Mouse (Mus musculus) myocyte (in vitro differentiated cells): ENCODE measurements around the gene Rexo1. TPM values are rescaled to one million over a fixed set of nuclear protein-coding genes. Genes with fewer than 3 reads are reported as not detected.
"Not testable (repeated sequence)": the region's sequence is repeated elsewhere in the genome, so short reads cannot be mapped to it uniquely, and the experiment has no call there.

Source experiments
- H3K27me3 ChIP-seq: one replicate; pipeline ENCODE4 v1.6.1; 2011; ENCODE audit not compliant: control insufficient read depth, insufficient read depth, insufficient read length
- H3K36me3 ChIP-seq: one replicate; pipeline ENCODE4 v1.6.1; 2011; ENCODE audit not compliant: control insufficient read depth, insufficient read depth
- H3K4me2 ChIP-seq: one replicate; pipeline ENCODE4 v1.6.1; 2011; ENCODE audit warnings: low read depth, control low read depth
- H3K4me3 ChIP-seq: one replicate; pipeline ENCODE4 v1.5.1; 2011; ENCODE audit warnings: mild to moderate bottlenecking, control low read depth, moderate library complexity
- H3K79me2 ChIP-seq: one replicate; pipeline ENCODE4 v1.6.1; 2011; ENCODE audit not compliant: control insufficient read depth, insufficient read depth
- H3ac ChIP-seq: one replicate; pipeline ENCODE4 v1.6.1; 2011; ENCODE audit not compliant: control insufficient read depth, insufficient read length
- CEBPB ChIP-seq: IDR thresholded peaks from 2 replicates; pipeline ENCODE4 v1.6.1; 2011; ENCODE audit warnings: mild to moderate bottlenecking, moderate library complexity; ENCODE audit not compliant: poor library complexity, insufficient read depth, severe bottlenecking
- E2F4 ChIP-seq: IDR thresholded peaks from one replicate; pipeline ENCODE4 v1.6.1; 2011; ENCODE audit warnings: mild to moderate bottlenecking, control low read depth, moderate library complexity; ENCODE audit not compliant: insufficient read depth
- MAX ChIP-seq: IDR thresholded peaks from one replicate; pipeline ENCODE4 v1.6.1; 2011; ENCODE audit warnings: low read depth, mild to moderate bottlenecking, control low read depth
- MYOD1 ChIP-seq, 3 experiments: IDR thresholded peaks; one replicate each; pipeline ENCODE4 v1.6.1; 2011; ENCODE audit warnings: control low read depth in 2 of 3, low read depth in 2 of 3, mild to moderate bottlenecking in 2 of 3, moderate library complexity in 1 of 3; ENCODE audit not compliant: insufficient read length in 2 of 3, control insufficient read depth in 1 of 3
- MYOG ChIP-seq, 3 experiments: IDR thresholded peaks; one replicate each; pipeline ENCODE4 v1.6.1; 2011; ENCODE audit warnings: control low read depth in 2 of 3, low read depth in 2 of 3, mild to moderate bottlenecking in 2 of 3; ENCODE audit not compliant: insufficient read length in 2 of 3, control insufficient read depth in 1 of 3, insufficient read depth in 1 of 3
- POLR2A ChIP-seq: IDR thresholded peaks from one replicate; pipeline ENCODE4 v1.6.1; 2011; ENCODE audit warnings: low read depth, mild to moderate bottlenecking, control low read depth, moderate library complexity; ENCODE audit not compliant: insufficient read length
- POLR2AphosphoS2 ChIP-seq: IDR thresholded peaks from one replicate; pipeline ENCODE4 v1.6.1; 2011; ENCODE audit warnings: low read depth, control low read depth; ENCODE audit not compliant: insufficient read length
- REST ChIP-seq: IDR thresholded peaks from one replicate; pipeline ENCODE4 v1.6.1; 2011; ENCODE audit warnings: mild to moderate bottlenecking, control low read depth, moderate library complexity; ENCODE audit not compliant: insufficient read depth, insufficient read length
- SRF ChIP-seq: IDR thresholded peaks from one replicate; pipeline ENCODE4 v1.6.1; 2011; ENCODE audit warnings: low read depth; ENCODE audit not compliant: control insufficient read depth, insufficient read length
- TCF12 ChIP-seq: IDR thresholded peaks from one replicate; pipeline ENCODE4 v1.6.1; 2011; ENCODE audit warnings: mild to moderate bottlenecking, control low read depth; ENCODE audit not compliant: poor library complexity, insufficient read depth, severe bottlenecking
- TCF3 ChIP-seq: IDR thresholded peaks from one replicate; pipeline ENCODE4 v1.6.1; 2011; ENCODE audit warnings: low read depth, control low read depth; ENCODE audit not compliant: insufficient read length
- USF1 ChIP-seq: IDR thresholded peaks from one replicate; pipeline ENCODE4 v1.6.1; 2011; ENCODE audit warnings: low read depth, mild to moderate bottlenecking, control low read depth, moderate library complexity
- polyA plus RNA-seq: library from polyadenylated mRNA; unstranded; fragments of >200 nt; fragmentation: generic; extraction: Trizol; gene quantifications from one replicate; pipeline ENCODE4 v1.2.1, GENCODE M21; 2012; ENCODE audit warnings: missing spikeins

Gene Rexo1
- polyA plus RNA-seq, 1 experiment: 18.8 TPM

DNA sequence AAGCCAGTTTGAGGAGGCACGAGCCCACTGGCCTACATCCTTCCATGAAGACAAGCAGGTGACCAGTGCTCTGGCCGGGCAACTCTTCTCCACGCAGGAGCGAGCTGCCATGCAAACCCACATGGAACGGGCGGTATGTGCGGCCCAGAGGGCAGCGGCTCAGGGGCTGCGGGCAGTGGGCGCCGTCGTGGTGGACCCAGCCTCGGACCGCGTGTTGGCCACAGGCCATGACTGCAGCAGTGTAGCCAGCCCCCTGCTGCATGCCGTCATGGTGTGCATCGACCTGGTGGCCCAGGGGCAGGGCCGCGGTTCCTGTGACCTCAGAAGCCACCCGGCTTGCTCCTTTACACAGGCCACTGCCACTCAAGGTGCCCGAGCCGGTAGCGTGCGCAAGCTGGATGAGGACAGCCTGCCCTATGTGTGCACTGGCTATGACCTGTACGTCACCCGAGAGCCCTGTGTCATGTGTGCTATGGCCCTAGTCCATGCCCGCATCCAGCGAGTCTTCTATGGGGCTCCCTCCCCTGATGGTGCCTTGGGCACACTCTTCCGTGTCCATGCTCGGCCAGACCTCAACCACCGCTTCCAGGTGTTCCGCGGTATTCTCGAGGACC is 45.5 kb upstream of the Rexo1 start:
- no peak overlapping the region for H3K4me2 ChIP-seq
- TF ChIP-seq SRF (no peak), TCF3 (no peak), TCF12 (no peak), MYOD1 (IDR thresholded peaks at IDR 0.05; ENCODE audit: control insufficient read depth in 1 of 3, insufficient read length in 2 of 3, low read depth in 2 of 3) (no peak), REST (no peak), POLR2A (no peak), MAX (no peak), E2F4 (no peak), USF1 (no peak), MYOG (IDR thresholded peaks at IDR 0.05; ENCODE audit: control insufficient read depth in 1 of 3, insufficient read depth in 1 of 3, insufficient read length in 2 of 3, low read depth in 2 of 3) (no peak), CEBPB (no peak), POLR2AphosphoS2 (no peak)
- H3K36me3 ChIP-seq: peaks cover 9% of the 10 kb centered on the region
- peaks cover 37% of the 10 kb centered on the region for H3K79me2 ChIP-seq
- no peaks in the 10 kb centered on the region for H3K27me3 ChIP-seq
- no peak overlapping the region for H3ac ChIP-seq
- no peak overlapping the region for H3K4me3 ChIP-seq

DNA sequence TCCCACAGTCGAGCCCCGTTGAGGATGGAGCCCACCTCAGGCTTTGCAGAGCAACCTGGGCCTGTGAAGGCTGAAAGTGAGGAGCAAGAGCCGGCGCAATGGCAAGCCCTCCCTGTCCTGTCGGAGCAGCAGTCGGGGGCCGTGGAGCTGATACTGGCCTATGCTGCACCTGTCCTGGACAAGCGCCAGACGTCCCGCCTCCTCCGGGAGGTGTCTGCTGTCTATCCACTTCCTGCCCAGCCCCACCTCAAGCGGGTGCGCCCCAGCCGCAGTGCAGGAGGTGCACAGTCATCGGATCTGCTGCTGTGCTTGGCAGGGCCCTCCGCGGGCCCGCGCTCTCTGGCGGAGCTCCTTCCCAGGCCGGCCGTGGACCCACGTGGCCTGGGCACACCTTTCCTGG is 44.9 kb upstream of the Rexo1 start:
- Histone ChIP-seq H3K4me3 (no peak overlapping the region), H3K36me3 (peaks cover 9% of the 10 kb centered on the region), H3K79me2 (peaks cover 37% of the 10 kb centered on the region), H3K27me3 (no peaks in the 10 kb centered on the region), H3K4me2 (no peak overlapping the region), H3ac (no peak overlapping the region)
- TF ChIP-seq USF1 (no peak), MAX (no peak), POLR2AphosphoS2 (no peak), MYOD1 (IDR thresholded peaks at IDR 0.05; ENCODE audit: control insufficient read depth in 1 of 3, insufficient read length in 2 of 3, low read depth in 2 of 3) (no peak), SRF (no peak), E2F4 (no peak)

DNA sequence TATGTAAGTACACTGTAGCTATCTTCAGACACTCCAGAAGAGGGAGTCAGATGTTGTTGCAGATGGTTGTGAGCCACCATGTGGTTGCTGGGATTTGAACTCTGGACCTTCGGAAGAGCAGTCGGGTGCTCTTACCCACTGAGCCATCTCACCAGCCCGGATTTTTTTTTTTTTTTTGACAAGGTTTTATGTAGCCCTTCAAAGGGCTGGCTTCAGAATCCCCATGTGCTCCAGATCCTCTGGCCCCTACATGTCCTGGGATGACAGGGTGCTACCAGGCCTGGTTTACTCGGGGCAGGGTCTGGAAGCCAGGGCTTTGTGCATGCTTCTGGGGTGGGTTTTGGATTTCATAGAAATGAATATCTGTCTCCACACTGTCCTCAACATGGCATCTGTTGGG is 44.4 kb upstream of the Rexo1 start, which contains the start of gene Gm49322:
TSS of gene Gm49322 (plus strand) at position 301 of the 400 bp plus-strand sequence.
- not testable (repeated sequence) for H3K4me2 ChIP-seq, H3ac ChIP-seq, H3K27me3 ChIP-seq, H3K4me3 ChIP-seq, H3K36me3 ChIP-seq
- H3K79me2 ChIP-seq: peaks cover 37% of the 10 kb centered on the region

DNA sequence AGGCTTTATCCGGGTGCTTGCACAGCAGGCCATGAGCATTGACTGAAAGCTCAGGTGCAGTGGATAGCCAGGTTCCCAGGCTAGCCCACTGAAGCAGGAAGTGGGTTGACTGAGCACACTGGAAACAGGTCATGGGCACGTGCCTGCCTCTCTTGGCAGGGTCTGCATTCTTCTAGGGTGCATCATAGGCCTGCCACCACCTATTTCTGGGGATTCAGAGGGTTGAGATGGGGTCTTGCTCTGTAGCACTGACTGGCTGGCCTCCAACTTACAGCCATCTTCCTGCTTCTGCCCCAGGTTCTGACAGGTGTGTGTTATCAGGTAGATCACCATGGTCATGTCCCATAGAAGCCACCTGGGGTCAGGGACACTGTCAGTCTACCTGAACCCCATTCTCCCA is 43.6 kb upstream of the Rexo1 start:
- Histone ChIP-seq H3K79me2 (peaks cover 37% of the 10 kb centered on the region), H3ac (no peak overlapping the region), H3K4me3 (no peak overlapping the region), H3K27me3 (no peaks in the 10 kb centered on the region), H3K36me3 (peaks cover 9% of the 10 kb centered on the region), H3K4me2 (no peak overlapping the region)
- no peak for TF ChIP-seq TCF3
- no peak for TF ChIP-seq SRF

DNA sequence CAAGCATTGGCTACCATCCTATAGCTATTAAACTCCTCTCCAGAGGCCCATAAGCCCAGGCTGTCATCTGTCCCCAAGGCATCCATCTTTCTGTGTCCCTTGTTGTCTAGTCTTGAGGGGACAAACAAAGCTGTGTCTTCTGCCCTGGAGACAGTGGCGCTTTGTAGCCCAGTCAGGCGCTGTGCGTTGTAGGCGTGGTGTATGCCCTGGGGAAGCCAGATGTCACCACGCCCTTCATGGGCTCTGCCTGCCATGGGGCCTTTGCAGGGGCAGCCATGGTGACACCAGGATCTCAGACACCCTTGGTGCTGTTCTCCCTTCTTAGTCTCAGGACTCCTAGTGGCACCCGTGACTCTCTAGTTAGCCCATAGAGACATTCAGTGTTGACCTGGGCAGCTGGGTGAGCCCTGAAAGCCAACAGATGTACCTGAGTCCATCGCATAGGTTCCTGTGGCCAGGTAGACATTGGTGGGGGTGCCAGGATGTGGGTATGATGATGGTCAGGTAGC is 42.7 kb upstream of the Rexo1 start:
- H3K4me3 ChIP-seq: peak overlapping the region; percentile 81
- TF ChIP-seq POLR2AphosphoS2 (no peak), CEBPB (no peak), TCF12 (no peak), MYOG (IDR thresholded peaks at IDR 0.05; ENCODE audit: control insufficient read depth in 1 of 3, insufficient read depth in 1 of 3, insufficient read length in 2 of 3, low read depth in 2 of 3) (no peak), REST (no peak), TCF3 (no peak), MYOD1 (IDR thresholded peaks at IDR 0.05; ENCODE audit: control insufficient read depth in 1 of 3, insufficient read length in 2 of 3, low read depth in 2 of 3) (no peak), MAX (no peak), SRF (no peak), USF1 (no peak), POLR2A (no peak), E2F4 (no peak)
- no peaks in the 10 kb centered on the region for H3K27me3 ChIP-seq

DNA sequence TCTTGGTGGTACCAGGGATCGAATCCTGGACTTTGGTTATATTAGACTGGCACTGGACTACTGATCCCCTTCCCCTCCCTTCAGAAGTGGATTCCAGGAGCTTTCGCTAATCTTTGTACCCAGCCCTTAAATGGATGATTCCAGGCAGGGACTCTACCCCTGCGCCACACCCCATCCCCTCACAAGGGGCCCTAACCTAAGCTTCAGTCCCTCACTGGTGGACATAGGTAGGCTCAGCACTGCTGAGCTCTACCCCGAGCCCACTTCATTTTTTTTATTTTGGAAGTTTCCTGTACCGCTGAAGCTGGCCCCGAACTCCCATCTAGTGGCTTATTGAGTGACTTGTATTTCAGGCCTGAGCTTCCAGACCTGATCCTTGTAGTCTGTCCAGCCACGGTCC is 42.0 kb upstream of the Rexo1 start:
- Histone ChIP-seq H3K79me2 (peaks cover 37% of the 10 kb centered on the region), H3K4me2 (peak overlapping the region; percentile 90), H3K4me3 (peak overlapping the region; percentile 81), H3K36me3 (peaks cover 3% of the 10 kb centered on the region), H3ac (peak overlapping the region; percentile 22), H3K27me3 (no peaks in the 10 kb centered on the region)
- TF ChIP-seq CEBPB: no peak
- no peak for TF ChIP-seq MAX
- no peak for TF ChIP-seq TCF3

More for the DNA sequence above, 42.7 kb upstream of the Rexo1 start:
- Histone ChIP-seq H3K36me3 (peaks cover 7% of the 10 kb centered on the region), H3K79me2 (peaks cover 37% of the 10 kb centered on the region), H3K4me2 (peak overlapping the region; percentile 90), H3ac (peak overlapping the region; percentile 22)
